Mouse (Mus musculus): Measurements from ENCODE around the gene Hnf1b.

The Hnf1b gene

GRCm38 (mm10) chr11:83853221-83853792, 3.4 kb downstream of the Hnf1b start:
- peak; percentile 26 for DNase-seq

DNA sequence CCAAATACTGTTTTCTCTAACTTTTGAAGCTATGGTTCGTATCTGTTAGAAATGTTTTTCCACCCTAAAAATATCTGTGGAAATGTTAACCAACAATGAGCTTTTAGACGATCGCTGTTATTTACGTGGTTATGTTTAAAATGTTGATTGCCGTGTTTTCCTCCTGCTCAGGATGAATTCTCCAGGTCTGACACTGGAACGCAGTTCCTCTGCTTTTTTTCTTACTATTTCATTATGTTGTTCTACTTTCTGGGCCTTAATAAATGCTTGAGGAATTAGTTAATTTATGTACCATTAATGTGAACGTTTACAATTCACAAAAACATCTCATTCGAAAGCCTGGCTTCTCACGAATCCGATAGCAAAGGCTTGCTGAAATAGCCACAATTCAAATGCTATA, 4.2 kb downstream of the Hnf1b start:
- peak; percentile 43 for DNase-seq

- DNase-seq, result no peak
Measured at GRCm38 (mm10) chr11:83854707-83855106, 4.8 kb downstream of the Hnf1b start.

DNA sequence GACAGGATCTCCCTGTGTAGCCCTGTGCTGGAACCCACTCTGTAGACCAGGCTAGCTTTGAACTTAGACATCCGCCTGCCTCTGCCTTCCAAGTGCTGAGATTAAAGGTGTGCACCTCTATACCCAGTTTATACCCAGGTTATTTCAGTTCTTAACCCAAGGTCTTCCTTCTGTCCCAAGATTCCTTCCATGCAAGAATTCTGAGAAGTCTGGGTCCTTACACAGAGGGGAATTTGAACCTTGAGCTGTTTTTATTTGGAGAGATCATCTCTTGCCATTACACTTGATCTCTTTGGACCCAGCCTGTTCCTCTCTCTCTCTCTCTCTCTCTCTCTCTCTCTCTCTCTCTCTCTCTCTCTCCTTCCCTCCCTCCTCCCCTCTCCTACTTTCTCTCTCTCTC, 7.4 kb downstream of the Hnf1b start:
- DNase-seq, result no peak

- DNase-seq, result no peak
Measured at GRCm38 (mm10) chr11:83865286-83865685, 15.4 kb downstream of the Hnf1b start.

- DNase-seq, result peak; percentile 52
Measured at GRCm38 (mm10) chr11:83867571-83867970, 17.7 kb downstream of the Hnf1b start.

DNA sequence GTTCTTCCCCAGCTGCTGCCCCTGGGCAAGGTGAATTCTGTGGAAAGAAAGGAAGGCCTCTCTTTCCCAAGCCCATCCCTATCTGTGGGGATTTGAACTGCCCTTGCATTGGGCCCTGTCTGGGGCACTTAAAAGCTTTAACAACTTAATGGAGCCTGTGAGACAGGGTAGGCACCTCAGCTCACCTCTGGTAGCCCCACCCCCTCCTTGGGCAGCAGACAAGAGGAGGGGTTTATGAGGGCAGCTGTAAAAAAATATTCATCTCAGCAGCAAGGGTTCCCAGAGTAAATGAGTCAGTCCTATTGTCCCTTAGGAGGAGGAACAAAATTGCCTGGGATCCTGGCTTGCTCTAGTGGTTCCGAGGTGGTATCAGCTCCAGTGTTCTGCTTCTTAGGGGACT, 19.3 kb downstream of the Hnf1b start:
- no peak for DNase-seq

GRCm38 (mm10) chr11:83869686-83870085, 19.8 kb downstream of the Hnf1b start:
- no peak for DNase-seq

DNA sequence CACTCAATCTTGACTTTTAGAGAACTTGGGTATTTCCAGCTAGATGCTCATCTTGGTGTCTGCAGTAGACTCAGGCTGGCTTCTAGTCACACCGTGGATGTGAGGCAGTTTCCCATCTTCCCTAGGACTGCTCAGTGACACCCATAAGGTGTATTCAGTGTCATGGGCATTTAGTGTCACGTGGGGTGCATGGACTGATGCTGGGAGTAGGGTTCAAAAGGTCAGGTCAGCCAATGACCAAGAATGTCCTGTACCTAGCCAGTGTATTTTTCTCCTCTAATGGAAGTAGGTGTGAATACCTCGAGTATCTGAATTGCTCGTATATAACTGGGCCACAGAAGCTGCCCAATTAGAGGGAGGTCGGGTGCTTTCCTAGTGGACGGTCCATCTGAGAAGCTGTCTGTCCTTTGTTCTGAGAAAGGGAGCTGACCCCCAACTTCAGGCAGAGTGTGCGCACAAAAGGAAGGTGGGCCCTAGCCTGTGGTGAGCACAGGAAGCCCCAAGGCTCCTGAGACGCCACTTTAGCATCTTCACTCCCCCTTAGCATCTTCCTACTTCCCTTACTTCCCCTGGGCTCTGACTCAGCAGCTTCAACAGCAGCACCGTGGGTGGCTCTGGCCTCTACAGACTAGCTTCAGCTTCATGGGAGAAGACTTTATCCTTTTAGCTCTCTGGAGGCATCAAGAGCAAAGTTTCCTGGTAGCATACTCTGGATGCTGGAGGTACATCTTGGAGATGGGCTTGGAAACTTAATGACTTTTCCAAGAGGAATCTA, 22.1 kb downstream of the Hnf1b start:
- DNase-seq, result no peak

- no peak for DNase-seq
Measured at GRCm38 (mm10) chr11:83873509-83873908, 23.6 kb downstream of the Hnf1b start.

- DNase-seq, result no peak
Measured at GRCm38 (mm10) chr11:83876630-83877029, 26.8 kb downstream of the Hnf1b start.

DNA sequence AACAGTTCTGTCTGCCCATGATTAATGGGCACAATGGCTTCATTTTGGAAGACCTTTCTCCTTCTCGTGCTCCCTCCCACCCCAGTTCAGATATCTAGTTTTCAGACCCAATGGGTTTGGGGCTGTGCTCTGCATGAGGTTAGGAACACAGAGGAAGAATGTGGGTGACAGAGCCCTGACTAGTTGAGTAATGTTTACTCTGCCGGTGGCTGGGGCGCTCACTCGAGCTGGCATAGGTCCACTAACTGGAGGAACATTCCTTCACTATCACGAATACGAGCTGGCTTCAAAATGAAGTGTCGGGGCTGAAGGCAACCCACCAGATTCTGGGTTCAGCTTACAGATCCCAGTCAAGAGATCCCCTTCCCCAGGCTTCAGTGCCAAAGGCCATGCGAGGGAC, 27.9 kb downstream of the Hnf1b start:
- no peak for DNase-seq

GRCm38 (mm10) chr11:83878417-83878952, 28.6 kb downstream of the Hnf1b start:
- DNase-seq, result no peak

DNA sequence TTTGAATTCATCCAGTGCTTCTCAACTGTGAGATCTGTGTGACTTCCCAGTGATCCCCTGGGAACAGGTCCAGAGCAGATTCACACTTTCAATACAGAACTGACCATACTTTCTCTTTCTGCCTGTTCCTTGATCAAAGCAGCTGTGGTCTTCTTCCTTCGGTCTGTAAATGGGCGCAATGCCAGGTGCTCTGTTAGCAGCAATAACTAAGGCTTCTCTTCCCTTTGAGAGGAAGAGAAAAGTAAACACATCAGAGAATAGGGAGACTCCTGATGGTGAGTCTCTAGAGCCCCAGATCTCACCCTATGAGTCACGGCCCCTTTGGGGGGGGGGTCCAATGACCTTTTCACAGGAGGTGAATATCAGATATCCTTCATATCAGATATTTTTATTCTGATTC, 29.3 kb downstream of the Hnf1b start:
- DNase-seq, result no peak

GRCm38 (mm10) chr11:83881438-83881837, 31.6 kb downstream of the Hnf1b start:
- no peak for DNase-seq

- peak; percentile 44 for DNase-seq
Measured at GRCm38 (mm10) chr11:83882552-83882951, 32.7 kb downstream of the Hnf1b start.

GRCm38 (mm10) chr11:83883074-83883473, 33.2 kb downstream of the Hnf1b start:
- DNase-seq, result no peak

DNA sequence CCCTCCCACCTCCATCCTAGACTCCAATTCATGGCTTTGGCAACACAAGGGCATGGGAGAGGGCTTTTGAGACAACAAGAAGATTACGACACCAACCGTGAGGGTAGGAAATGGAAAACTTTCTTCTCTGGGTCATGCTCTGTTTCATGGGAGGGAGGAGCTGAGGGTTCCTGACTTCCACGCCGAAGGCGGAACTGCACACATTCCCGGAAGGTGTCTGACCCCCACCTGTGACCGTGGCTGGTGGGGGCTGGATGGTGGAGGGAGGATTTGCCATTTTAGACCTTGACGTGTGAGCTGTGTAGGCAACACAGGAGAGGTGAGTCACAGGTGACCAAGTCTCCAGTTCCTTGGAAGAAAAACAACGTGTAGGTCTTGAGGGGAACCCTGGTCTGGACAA, 33.9 kb downstream of the Hnf1b start:
- DNase-seq, result no peak

DNA sequence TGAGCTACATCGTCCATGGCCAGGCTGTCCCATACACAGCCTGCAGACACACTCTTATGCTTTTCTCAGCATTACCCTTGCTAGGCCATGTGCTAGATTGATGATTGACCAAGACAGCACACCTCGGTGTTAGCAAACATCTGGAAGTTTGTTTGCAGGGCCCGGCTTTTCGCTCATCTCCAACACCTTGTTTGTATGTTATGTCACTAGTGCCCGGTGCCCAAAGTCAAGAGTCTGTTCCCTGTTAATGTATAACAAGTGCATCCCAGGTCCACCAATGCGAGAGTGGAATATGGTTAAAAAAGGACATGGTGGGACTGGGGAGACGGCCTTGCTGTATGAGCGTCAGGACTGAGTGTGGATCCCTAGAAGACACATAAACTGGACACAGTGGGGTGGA, 35.3 kb downstream of the Hnf1b start:
- no peak for DNase-seq

DNA sequence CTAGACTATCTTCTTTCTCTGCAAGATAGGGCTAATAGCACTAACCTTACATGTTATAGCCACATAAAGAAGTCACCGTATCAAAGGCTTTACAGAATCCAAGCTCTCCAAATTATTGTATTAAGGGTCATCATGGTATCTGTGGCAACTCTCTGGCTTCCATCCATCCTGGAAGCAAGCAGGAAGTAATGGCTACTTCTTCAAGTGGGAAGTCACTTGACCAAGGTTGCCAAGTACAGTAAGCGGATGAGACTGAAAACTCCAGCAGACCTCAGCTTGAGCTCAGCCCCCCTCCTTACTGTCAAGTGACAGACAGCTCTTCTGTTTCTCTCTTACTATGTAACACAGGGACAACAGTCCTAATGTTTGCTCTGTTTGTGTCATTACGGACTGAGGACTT, 36.9 kb downstream of the Hnf1b start:
- DNase-seq, result no peak

DNA sequence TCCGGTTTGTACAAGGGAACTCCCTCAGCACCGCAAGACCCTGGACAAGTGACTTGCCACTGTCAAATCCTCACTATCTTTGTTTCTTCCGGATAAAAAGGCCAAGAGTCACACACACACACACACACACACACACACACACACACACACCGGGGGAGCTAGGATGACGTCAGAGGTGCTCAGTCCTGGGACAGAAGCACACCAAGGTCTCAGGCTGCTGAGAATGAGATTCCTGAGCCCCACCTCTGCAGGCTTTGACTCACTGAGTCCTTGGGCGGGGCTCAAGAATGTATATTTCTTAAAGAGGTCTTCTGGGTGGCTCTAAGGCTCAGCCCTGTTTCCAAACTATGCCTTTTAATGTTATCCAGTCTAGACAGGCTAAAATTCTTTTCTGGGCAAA, 41.5 kb downstream of the Hnf1b start:
- DNase-seq, result no peak

DNA sequence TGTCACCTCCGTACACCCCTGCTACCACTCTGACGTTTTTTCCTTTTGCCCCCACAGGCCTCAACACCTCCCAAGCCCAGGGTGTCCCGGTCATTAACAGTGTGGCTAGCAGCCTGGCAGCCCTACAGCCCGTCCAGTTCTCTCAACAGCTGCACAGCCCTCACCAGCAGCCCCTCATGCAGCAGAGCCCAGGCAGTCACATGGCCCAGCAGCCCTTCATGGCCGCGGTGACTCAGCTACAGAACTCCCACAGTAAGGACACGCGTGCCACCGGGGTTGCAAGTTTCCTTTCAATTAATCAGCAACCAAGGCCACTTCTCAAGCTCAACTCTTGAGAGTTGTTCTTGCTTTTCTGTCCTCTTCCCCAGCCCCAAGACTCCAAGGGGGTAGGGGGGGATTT, 43.5 kb downstream of the Hnf1b start:
- DNase-seq, result no peak

DNA sequence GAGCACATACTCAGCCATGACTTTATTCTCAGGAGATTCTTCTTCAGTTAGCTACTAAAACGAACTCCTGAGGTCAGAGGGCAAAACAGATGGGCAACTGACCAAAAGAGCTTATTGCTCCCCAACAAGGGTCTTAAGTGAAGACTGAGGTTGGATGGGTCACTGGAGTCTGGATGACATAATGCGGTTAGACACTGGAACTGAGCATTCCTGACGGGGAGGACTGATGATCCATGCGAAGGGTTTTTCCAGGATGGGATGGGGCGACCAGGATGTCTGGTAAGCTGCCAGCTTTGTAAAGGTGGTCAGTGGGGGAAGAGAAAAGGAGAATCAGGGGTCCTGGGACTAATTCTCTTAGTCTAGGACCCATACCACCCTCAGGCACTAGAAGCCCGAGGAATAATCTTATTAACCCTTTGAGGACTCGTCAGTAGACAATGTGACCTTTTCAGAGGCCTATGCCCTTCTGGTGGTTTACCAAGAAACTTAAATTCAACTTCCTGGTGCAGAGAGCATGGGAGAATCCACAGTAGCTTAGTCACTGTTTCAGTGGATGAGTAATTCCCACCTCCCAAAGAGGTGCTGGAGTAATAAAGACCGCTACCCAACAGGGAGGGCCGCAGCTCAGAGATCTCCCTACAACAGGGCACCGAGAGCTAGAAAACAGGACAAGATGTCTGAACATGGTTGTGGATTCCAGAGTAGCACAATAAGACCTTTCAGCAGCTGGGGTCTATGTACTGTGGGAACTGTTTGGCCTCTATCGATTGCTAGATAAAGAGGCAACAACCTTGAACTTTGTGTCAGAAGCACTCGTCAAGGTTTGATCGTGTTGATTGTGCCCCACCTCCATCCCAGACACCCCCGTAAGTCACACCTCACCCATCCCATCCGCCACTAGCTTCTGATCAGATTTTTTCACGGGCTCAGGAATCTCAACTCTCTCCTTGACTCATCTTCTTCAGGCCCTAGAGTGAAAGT, 46.9 kb downstream of the Hnf1b start:
- no peak for DNase-seq
